Mouse (Mus musculus) adrenal gland, adult 8-10 months (tissue): ENCODE data around the gene Zfr. TPM values are rescaled to one million over a fixed set of nuclear protein-coding genes. Genes with fewer than 3 reads are reported as not detected.
"Not testable (repeated sequence)": the region's sequence is repeated elsewhere in the genome, so short reads cannot be mapped to it uniquely, and the experiment has no call there.

Source experiments
- DNase-seq: peaks from one replicate; pipeline ENCODE4 v3.0.0; 2022
- microRNA-seq, 2 experiments: library from miRNA; unstranded; fragments of <30 nt; microRNA quantifications; one replicate each; pipeline ENCODE4 v1.2.0; 2022
- total RNA-seq, 4 experiments: library from RNA; stranded (reverse); gene quantifications; 2 replicates each; pipeline ENCODE4 v1.2.4; 2022

Zfr gene
- total RNA-seq, 4 experiments from 2014 or later = 109 to 191 (median 172) TPM

GRCm38 (mm10) chr15:12216798-12217197 lies 99.2 kb downstream of the Zfr start:
- DNase-seq = no peak

GRCm38 (mm10) chr15:12217332-12217731 lies 99.7 kb downstream of the Zfr start:
- not testable (repeated sequence) for DNase-seq

GRCm38 (mm10) chr15:12217849-12218248 lies 100.2 kb downstream of the Zfr start:
- DNase-seq = no peak

GRCm38 (mm10) chr15:12218583-12219382 lies 101.2 kb downstream of the Zfr start:
- no peak for DNase-seq

GRCm38 (mm10) chr15:12221131-12221530 lies 103.5 kb downstream of the Zfr start:
- DNase-seq = no peak

- DNase-seq = no peak
Measured at GRCm38 (mm10) chr15:12222564-12223302, 105.1 kb downstream of the Zfr start.

GRCm38 (mm10) chr15:12223393-12223792 lies 105.8 kb downstream of the Zfr start:
- no peak for DNase-seq

GRCm38 (mm10) chr15:12224239-12224638 lies 106.6 kb downstream of the Zfr start:
- DNase-seq = no peak

DNA sequence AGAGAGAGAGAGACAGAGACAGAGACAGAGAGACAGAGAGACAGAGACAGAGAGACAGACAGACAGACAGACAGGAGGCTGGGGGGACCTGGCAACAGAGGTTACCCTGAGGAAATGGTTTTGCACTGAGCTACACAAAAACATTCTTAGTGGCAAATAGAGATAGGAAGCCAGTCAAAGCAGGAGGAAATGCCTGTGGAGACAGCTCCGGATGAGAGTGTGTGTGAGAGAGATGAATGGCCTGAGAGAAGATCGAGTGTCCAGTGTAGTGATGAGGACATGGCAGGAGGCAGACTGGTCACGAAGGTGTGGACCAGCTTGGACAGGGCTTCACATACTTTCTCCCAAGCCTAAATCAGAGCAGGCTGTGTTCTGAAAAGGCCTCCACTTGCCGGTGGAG lies 107.4 kb downstream of the Zfr start:
- no peak for DNase-seq

DNA sequence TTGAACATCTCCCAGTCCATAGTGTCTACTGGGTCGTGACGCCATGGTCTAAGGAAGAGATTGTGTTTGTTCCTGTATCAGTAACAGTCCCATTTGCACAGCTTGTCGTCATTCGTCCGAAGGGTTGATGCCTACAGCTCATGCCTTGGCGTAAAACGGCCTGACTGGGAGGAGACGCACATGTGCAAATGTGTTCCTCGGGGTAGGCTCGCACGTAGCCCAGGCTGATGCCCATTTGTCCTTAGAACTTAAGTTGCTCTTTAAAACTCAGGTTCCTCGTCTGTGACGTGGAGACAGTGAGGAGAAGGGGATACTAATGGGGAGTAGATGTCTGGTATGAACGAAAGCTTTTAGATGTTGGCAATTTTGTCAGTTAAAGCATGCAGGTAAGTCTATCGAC lies 109.3 kb downstream of the Zfr start:
- DNase-seq = no peak

DNA sequence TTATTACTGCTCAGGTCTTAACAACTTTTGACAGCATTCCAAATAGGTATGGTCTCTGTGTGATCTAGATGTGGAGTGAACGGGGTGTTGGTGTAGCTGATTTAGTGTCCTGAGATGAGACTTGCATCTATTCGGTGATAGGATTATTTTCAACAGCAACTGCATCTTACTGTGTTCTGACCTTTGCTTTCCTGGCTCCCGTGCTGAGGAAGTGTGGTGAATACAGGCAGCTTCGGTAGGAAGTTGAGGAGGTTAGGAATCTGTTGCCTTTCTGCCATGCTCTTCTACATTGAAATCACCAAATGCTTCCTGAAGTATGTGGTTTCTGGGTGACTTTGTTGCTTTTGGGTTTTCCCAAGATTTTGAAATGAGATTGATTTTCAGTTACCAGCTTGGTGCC lies 109.7 kb downstream of the Zfr start:
- no peak for DNase-seq

- no peak for DNase-seq
Measured at GRCm38 (mm10) chr15:12229603-12230242, 112.1 kb downstream of the Zfr start.

GRCm38 (mm10) chr15:12230243-12230935 lies 112.8 kb downstream of the Zfr start:
- no peak for DNase-seq

DNA sequence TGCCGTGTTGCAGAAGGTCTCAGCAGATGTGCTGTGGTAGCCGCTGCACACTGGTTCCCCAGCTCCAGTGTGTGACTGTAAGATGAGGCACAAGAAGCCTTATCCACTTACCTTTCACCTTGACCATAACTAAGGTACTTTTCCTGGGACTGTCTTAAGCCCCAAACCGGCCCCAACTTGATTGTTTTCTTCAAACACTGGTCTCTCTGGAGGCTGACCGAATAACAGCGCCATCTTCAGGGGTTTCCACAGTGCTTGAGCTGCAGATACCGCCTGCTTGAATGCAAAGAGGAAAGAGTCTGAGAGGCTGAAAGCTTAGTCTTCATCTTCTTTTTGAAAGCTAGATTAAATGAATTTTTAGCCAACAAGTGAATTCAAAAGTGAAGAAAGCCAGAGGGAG lies 113.8 kb downstream of the Zfr start:
- no peak for DNase-seq

DNA sequence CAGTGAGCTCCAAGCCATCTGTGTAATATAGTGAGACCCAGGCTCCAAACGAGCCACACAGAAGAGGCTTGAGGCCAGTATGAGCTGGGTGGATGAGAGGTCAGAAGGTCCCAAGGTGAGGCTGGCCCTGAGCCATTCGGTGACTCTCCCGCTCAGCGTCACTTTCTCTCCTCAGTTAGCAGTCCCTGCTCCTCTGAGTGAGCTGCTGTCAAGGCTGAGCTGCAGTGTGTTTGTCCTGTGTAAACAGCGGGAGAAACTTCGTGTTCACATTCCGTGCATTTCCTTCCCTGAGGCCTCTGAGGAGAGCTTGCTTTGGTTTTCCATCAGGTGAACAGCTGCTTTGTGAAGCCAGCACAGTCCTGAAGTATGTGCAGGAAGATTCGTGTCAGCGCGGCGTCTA lies 114.8 kb downstream of the Zfr start:
- DNase-seq = no peak

DNA sequence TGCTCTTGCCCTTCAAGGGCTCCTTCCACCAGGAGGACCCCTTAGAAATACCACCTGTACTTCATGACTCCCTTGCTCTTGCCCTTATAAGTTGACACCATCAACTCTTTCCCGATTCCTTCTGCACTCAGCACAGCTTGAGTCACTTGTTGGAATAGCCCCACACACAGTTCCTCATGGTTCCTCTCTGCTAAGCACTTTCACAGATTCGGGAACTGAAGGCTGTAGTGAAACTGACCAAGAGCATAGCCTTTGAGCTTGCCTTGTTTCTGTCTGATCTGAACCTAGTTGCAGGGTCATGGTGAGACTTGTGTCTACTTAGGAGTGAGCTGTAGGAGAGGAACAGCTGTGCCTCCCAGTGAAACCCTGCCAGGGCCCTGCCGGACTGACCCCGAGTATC lies 115.4 kb downstream of the Zfr start:
- no peak for DNase-seq

Small RNAs within 50 kb of the gene (microRNA-seq; reads per million reads assigned to microRNA genes)
- gene Mir1898 = 0 reads per million in 2 experiments

Other genes starting within 250 kb of the Zfr start
- 10 to 100 TPM; 12.6 to 98.6 (median 31.9) TPM for gene Npr3, start 210.5 kb upstream of the Zfr start, total RNA-seq
- gene Sub1, start 120.8 kb upstream of the Zfr start, total RNA-seq = 100 to 1,000 TPM; 132 to 209 (median 154) TPM
- 10 to 100 TPM; 21.8 to 28.1 (median 25.7) TPM for gene Mtmr12, start 87.2 kb downstream of the Zfr start, total RNA-seq
- 100 to 1,000 TPM; 109 to 136 (median 122) TPM for gene Golph3, start 203.6 kb downstream of the Zfr start, total RNA-seq
- 1 to 10 TPM in 1 of 4 experiments, under 1 TPM in 2, not detected in 1; 0.61 to 1.2 (median 0.75) TPM for gene 1810049J17Rik, start 204.1 kb downstream of the Zfr start, total RNA-seq